Mouse (Mus musculus): ENCODE measurements around the gene Prr12. TPM values are rescaled to one million over a fixed set of nuclear protein-coding genes. Genes with fewer than 3 reads are reported as not detected.

The Prr12 gene
- polyA plus RNA-seq, 1 experiment from 2014 or later = 14.9 TPM

- no peak for ATAC-seq
- H3K9me3 ChIP-seq (replicated peaks) = no peaks in the 10 kb centered on the region
- H3K4me1 ChIP-seq = peaks cover 33% of the 10 kb centered on the region
- peaks cover 54% of the 10 kb centered on the region for H3K36me3 ChIP-seq (ENCODE audit: poor library complexity, severe bottlenecking)
- H3K4me2 ChIP-seq = peak within 1 kb of the TSS; percentile 87
- peak within 1 kb of the TSS; percentile 61 for H3K4me3 ChIP-seq
- peak within 1 kb of the TSS; percentile 88 for H3K9ac ChIP-seq
- H3K27me3 ChIP-seq = no peaks in the 10 kb centered on the region
- WGBS = 3% methylated on average over 18 of the region's 18 CpGs
- peak within 1 kb of the TSS; percentile 67 for H3K27ac ChIP-seq
These were observed 54.2 kb downstream of the Prr12 start, which contains the start of gene Bcl2l12 for GRCm38 (mm10) chr7:44998501-44998955. Gene Bcl2l12, minus strand, starts transcription at chr7:44998712.

GRCm38 (mm10) chr7:44997940-44998428, 54.7 kb downstream of the Prr12 start:
- Histone ChIP-seq H3K4me3 (peak overlapping the region; percentile 61), H3K9me3 (replicated peaks) (no peaks in the 10 kb centered on the region), H3K27me3 (no peaks in the 10 kb centered on the region), H3K9ac (peak overlapping the region; percentile 88), H3K27ac (peak overlapping the region; percentile 67), H3K4me2 (peak overlapping the region; percentile 87), H3K36me3 (ENCODE audit: poor library complexity, severe bottlenecking) (peaks cover 52% of the 10 kb centered on the region), H3K4me1 (peaks cover 33% of the 10 kb centered on the region)
- WGBS = 5% methylated on average over 15 of the region's 15 CpGs
- ATAC-seq = no peak; the same call in 1 of the 2 replicates

- Histone ChIP-seq H3K27me3 (no peaks in the 10 kb centered on the region), H3K9ac (peak within 1 kb of the TSS; percentile 88), H3K4me3 (peak within 1 kb of the TSS; percentile 61), H3K4me1 (peaks cover 33% of the 10 kb centered on the region), H3K9me3 (replicated peaks) (no peaks in the 10 kb centered on the region), H3K36me3 (ENCODE audit: poor library complexity, severe bottlenecking) (peaks cover 52% of the 10 kb centered on the region), H3K4me2 (peak within 1 kb of the TSS; percentile 87), H3K27ac (peak within 1 kb of the TSS; percentile 67)
- ATAC-seq = peak; percentile 94
- whole genome bisulfite sequencing = under 1% methylated on average over 43 of the region's 43 CpGs
These were observed 55.3 kb downstream of the Prr12 start, which contains the start of gene Irf3 for GRCm38 (mm10) chr7:44997231-44997939. Gene Irf3, plus strand, starts transcription at chr7:44997648.

GRCm38 (mm10) chr7:44996672-44997071, 56.0 kb downstream of the Prr12 start:
- Histone ChIP-seq H3K27ac (peak overlapping the region; percentile 20; the same call in 1 of the 2 replicates), H3K36me3 (ENCODE audit: poor library complexity, severe bottlenecking) (peaks cover 52% of the 10 kb centered on the region), H3K9me3 (replicated peaks) (no peaks in the 10 kb centered on the region), H3K4me2 (peak overlapping the region; percentile 87), H3K9ac (peak overlapping the region; percentile 88), H3K4me3 (peak overlapping the region; percentile 61), H3K27me3 (no peaks in the 10 kb centered on the region), H3K4me1 (peaks cover 33% of the 10 kb centered on the region)
- WGBS = 15% methylated on average over 10 of the region's 10 CpGs
- ATAC-seq = no peak

- H3K27me3 ChIP-seq = no peaks in the 10 kb centered on the region
- under 1% methylated on average over 29 of the region's 29 CpGs for WGBS
- peaks cover 42% of the 10 kb centered on the region for H3K4me1 ChIP-seq
- no peak; the same call in 1 of the 2 replicates for ATAC-seq
- peaks cover 28% of the 10 kb centered on the region for H3K36me3 ChIP-seq (ENCODE audit: poor library complexity, severe bottlenecking)
- H3K4me2 ChIP-seq = peak overlapping the region; percentile 71
- H3K27ac ChIP-seq = peak overlapping the region; percentile 90
- H3K9me3 ChIP-seq (replicated peaks) = no peaks in the 10 kb centered on the region
- H3K9ac ChIP-seq = peak overlapping the region; percentile 80
- peak overlapping the region; percentile 96 for H3K4me3 ChIP-seq
These were observed 65.6 kb downstream of the Prr12 start for GRCm38 (mm10) chr7:44986879-44987718.

- ATAC-seq = peak; percentile 97
- H3K36me3 ChIP-seq (ENCODE audit: poor library complexity, severe bottlenecking) = peaks cover 29% of the 10 kb centered on the region
- H3K4me2 ChIP-seq = peak within 1 kb of the TSS; percentile 73
- under 1% methylated on average over 42 of the region's 42 CpGs for WGBS
- H3K9ac ChIP-seq = peak within 1 kb of the TSS; percentile 98
- H3K27me3 ChIP-seq = no peaks in the 10 kb centered on the region
- H3K4me1 ChIP-seq = peaks cover 42% of the 10 kb centered on the region
- no peaks in the 10 kb centered on the region for H3K9me3 ChIP-seq (replicated peaks)
- H3K27ac ChIP-seq = peak within 1 kb of the TSS; percentile 93
- peak within 1 kb of the TSS; percentile 96 for H3K4me3 ChIP-seq
These were observed 66.3 kb downstream of the Prr12 start, which contains the start of gene Prmt1 for GRCm38 (mm10) chr7:44986192-44986878. Gene Prmt1, minus strand, starts transcription at chr7:44986568.

- WGBS = 0% methylated on average over 32 of the region's 45 CpGs
- Histone ChIP-seq H3K9me3 (replicated peaks) (no peaks in the 10 kb centered on the region), H3K27ac (peak overlapping the region; percentile 93), H3K4me3 (peak overlapping the region; percentile 96), H3K9ac (peak overlapping the region; percentile 98), H3K4me2 (peak overlapping the region; percentile 73), H3K36me3 (ENCODE audit: poor library complexity, severe bottlenecking) (peaks cover 31% of the 10 kb centered on the region), H3K27me3 (no peaks in the 10 kb centered on the region), H3K4me1 (peaks cover 42% of the 10 kb centered on the region)
- ATAC-seq = no peak
These were observed 67.0 kb downstream of the Prr12 start for GRCm38 (mm10) chr7:44985595-44986191.

GRCm38 (mm10) chr7:44984833-44985164, 67.9 kb downstream of the Prr12 start:
- Histone ChIP-seq H3K9ac (peak overlapping the region; percentile 98), H3K27ac (peak overlapping the region; percentile 93; the same call in 1 of the 2 replicates), H3K36me3 (ENCODE audit: poor library complexity, severe bottlenecking) (peaks cover 34% of the 10 kb centered on the region), H3K4me3 (peak overlapping the region; percentile 96), H3K4me2 (peak overlapping the region; percentile 73), H3K4me1 (peaks cover 42% of the 10 kb centered on the region), H3K9me3 (replicated peaks) (no peaks in the 10 kb centered on the region), H3K27me3 (no peaks in the 10 kb centered on the region)
- WGBS = 49% methylated on average over 3 of the region's 3 CpGs
- no peak for ATAC-seq

GRCm38 (mm10) chr7:44983944-44984832, 68.5 kb downstream of the Prr12 start:
- WGBS = 71% methylated on average over 7 of the region's 7 CpGs
- Histone ChIP-seq H3K27ac (peak overlapping the region; percentile 93), H3K27me3 (no peaks in the 10 kb centered on the region), H3K9ac (peak overlapping the region; percentile 34), H3K9me3 (replicated peaks) (no peaks in the 10 kb centered on the region), H3K4me3 (peak overlapping the region; percentile 96), H3K4me1 (peaks cover 38% of the 10 kb centered on the region), H3K36me3 (ENCODE audit: poor library complexity, severe bottlenecking) (peaks cover 39% of the 10 kb centered on the region), H3K4me2 (peak overlapping the region; percentile 73)
- ATAC-seq = no peak

GRCm38 (mm10) chr7:44983085-44983484, 69.6 kb downstream of the Prr12 start:
- Histone ChIP-seq H3K4me2 (peak overlapping the region; percentile 73; the same call in 1 of the 2 replicates), H3K4me1 (peaks cover 30% of the 10 kb centered on the region), H3K27me3 (no peaks in the 10 kb centered on the region), H3K27ac (0 out of 2 replicates have a peak overlapping the region, but pooled peaks have one; percentile 25), H3K4me3 (0 out of 2 replicates have a peak overlapping the region, but pooled peaks have one; percentile 1), H3K36me3 (ENCODE audit: poor library complexity, severe bottlenecking) (peaks cover 48% of the 10 kb centered on the region), H3K9ac (no peak overlapping the region), H3K9me3 (replicated peaks) (no peaks in the 10 kb centered on the region)
- no peak for ATAC-seq
- WGBS = 28% methylated on average over 6 of the region's 6 CpGs
